Mouse (Mus musculus) heart, embryonic 11.5 days (tissue): ENCODE results near the gene Nfix. TPM values are rescaled to one million over a fixed set of nuclear protein-coding genes. Genes with fewer than 3 reads are reported as not detected.
"Not testable (repeated sequence)": the region's sequence is repeated elsewhere in the genome, so short reads cannot be mapped to it uniquely, and the experiment has no call there.

Experiments
- ATAC-seq: fragments of 200-750 bp; cut with Nextera tagmentation; replicated peaks from 2 replicates; pipeline ENCODE4 v1.8.0; 2017; ENCODE audit warnings: moderate library complexity; ENCODE audit not compliant: insufficient number of reproducible peaks, low FRiP score, low TSS enrichment
- H3K27ac ChIP-seq: fragments of 300-500 bp; sonication (generic); 2 replicates; pipeline ENCODE4 v1.5.1; 2014; ENCODE audit warnings: mild to moderate bottlenecking, low read depth, low read length
- H3K27me3 ChIP-seq: fragments of 300-500 bp; sonication (generic); 2 replicates; pipeline ENCODE4 v1.6.1; 2014; ENCODE audit warnings: mild to moderate bottlenecking, low read length, mixed read lengths; ENCODE audit not compliant: control insufficient read depth, insufficient read depth
- H3K36me3 ChIP-seq: fragments of 300-500 bp; sonication (generic); 2 replicates; pipeline ENCODE4 v1.6.1; 2014; ENCODE audit warnings: mild to moderate bottlenecking, low read length, moderate library complexity, mixed read lengths; ENCODE audit not compliant: control insufficient read depth, insufficient read depth
- H3K4me1 ChIP-seq: fragments of 300-500 bp; sonication (generic); 2 replicates; pipeline ENCODE4 v1.6.1; 2014; ENCODE audit warnings: low read length; ENCODE audit not compliant: control insufficient read depth, insufficient read depth
- H3K4me2 ChIP-seq: fragments of 300-500 bp; sonication (generic); 2 replicates; pipeline ENCODE4 v1.6.1; 2014; ENCODE audit warnings: mild to moderate bottlenecking, moderate library complexity
- H3K4me3 ChIP-seq: fragments of 300-500 bp; sonication (generic); 2 replicates; pipeline ENCODE4 v1.5.1; 2014; ENCODE audit warnings: low read depth, low read length
- H3K9ac ChIP-seq: fragments of 300-500 bp; sonication (generic); 2 replicates; pipeline ENCODE4 v1.6.1; 2014; ENCODE audit warnings: mild to moderate bottlenecking, low read depth, low read length, moderate library complexity
- H3K9me3 ChIP-seq: fragments of 300-500 bp; sonication (generic); replicated peaks from 2 replicates; pipeline ENCODE4 v1.6.1; 2016; ENCODE audit warnings: low read length; ENCODE audit not compliant: control insufficient read depth
- WGBS: fragments of 180-500 bp; shearing (Covaris S2); extraction: QIAGEN DNeasy Blood & Tissue Kit; methylation state at CpG from one replicate; pipeline ENCODE4 v1.1.7; 2014; ENCODE audit not compliant: insufficient replicate concordance; 5-methylcytosine and 5-hydroxymethylcytosine counted together
- polyA plus RNA-seq: library from polyadenylated mRNA; unstranded; fragments of >200 nt; fragmentation: Nextera tagmentation; extraction: Ambion mirVana; gene quantifications from 2 replicates; pipeline ENCODE4 v1.2.1, GENCODE M21; 2014

Nfix gene
- polyA plus RNA-seq, 1 experiment from 2014 or later: 7.6 TPM

- 87% methylated on average over 19 of the region's 19 CpGs for WGBS
- Histone ChIP-seq H3K4me1 (peaks cover 13% of the 10 kb centered on the region), H3K27me3 (no peaks in the 10 kb centered on the region), H3K9me3 (no peaks in the 10 kb centered on the region), H3K9ac (no peak overlapping the region), H3K4me2 (no peak overlapping the region), H3K36me3 (peaks cover 38% of the 10 kb centered on the region), H3K4me3 (no peak overlapping the region), H3K27ac (no peak overlapping the region)
- no peak for ATAC-seq
Measured at GRCm38 (mm10) chr8:84834002-84834865, 34.1 kb upstream of the Nfix start.

GRCm38 (mm10) chr8:84832759-84833742, 32.9 kb upstream of the Nfix start:
- H3K27ac ChIP-seq: peak overlapping the region; percentile 96
- peak overlapping the region; percentile 61 for H3K4me2 ChIP-seq
- H3K27me3 ChIP-seq: no peaks in the 10 kb centered on the region
- peaks cover 32% of the 10 kb centered on the region for H3K36me3 ChIP-seq
- ATAC-seq: no peak
- 58% methylated on average over 10 of the region's 10 CpGs for WGBS
- peaks cover 12% of the 10 kb centered on the region for H3K4me1 ChIP-seq
- peak overlapping the region; percentile 92 for H3K4me3 ChIP-seq
- H3K9me3 ChIP-seq: no peaks in the 10 kb centered on the region
- peak overlapping the region; percentile 99 for H3K9ac ChIP-seq

GRCm38 (mm10) chr8:84832034-84832717, 32.0 kb upstream of the Nfix start:
- Histone ChIP-seq H3K4me3 (peak overlapping the region; percentile 92), H3K27me3 (no peaks in the 10 kb centered on the region), H3K9ac (peak overlapping the region; percentile 99), H3K4me2 (peak overlapping the region; percentile 61), H3K9me3 (no peaks in the 10 kb centered on the region), H3K27ac (peak overlapping the region; percentile 96), H3K36me3 (peaks cover 23% of the 10 kb centered on the region), H3K4me1 (peaks cover 12% of the 10 kb centered on the region)
- WGBS: 1% methylated on average over 59 of the region's 59 CpGs
- ATAC-seq: peak; percentile 75

GRCm38 (mm10) chr8:84831490-84831889, 31.3 kb upstream of the Nfix start, which contains the start of gene Gadd45gip1:
TSS of gene Gadd45gip1 (plus strand) at chr8:84831522.
- 62% methylated on average over 11 of the region's 11 CpGs for WGBS
- ATAC-seq: no peak
- Histone ChIP-seq H3K9ac (peak within 1 kb of the TSS; percentile 99), H3K4me1 (peaks cover 12% of the 10 kb centered on the region), H3K27ac (peak within 1 kb of the TSS; percentile 96), H3K27me3 (no peaks in the 10 kb centered on the region), H3K9me3 (no peaks in the 10 kb centered on the region), H3K4me2 (peak within 1 kb of the TSS; percentile 61), H3K36me3 (peaks cover 16% of the 10 kb centered on the region), H3K4me3 (peak within 1 kb of the TSS; percentile 92)

- not testable (repeated sequence) for ATAC-seq, H3K36me3 ChIP-seq, H3K27ac ChIP-seq, H3K9ac ChIP-seq, H3K27me3 ChIP-seq, H3K4me3 ChIP-seq, H3K9me3 ChIP-seq, H3K4me2 ChIP-seq
- 61% methylated on average over 1 of the region's 2 CpGs for WGBS
- H3K4me1 ChIP-seq: peaks cover 10% of the 10 kb centered on the region
Measured at GRCm38 (mm10) chr8:84826518-84826917, 26.4 kb upstream of the Nfix start.

GRCm38 (mm10) chr8:84825636-84826035, 25.5 kb upstream of the Nfix start:
- Histone ChIP-seq H3K27me3 (no peaks in the 10 kb centered on the region), H3K9me3 (no peaks in the 10 kb centered on the region), H3K36me3 (no peaks in the 10 kb centered on the region), H3K4me2 (no peak overlapping the region), H3K4me3 (no peak overlapping the region), H3K9ac (no peak overlapping the region), H3K4me1 (peaks cover 16% of the 10 kb centered on the region), H3K27ac (no peak overlapping the region)
- WGBS: 50% methylated on average over 4 of the region's 4 CpGs
- no peak for ATAC-seq

GRCm38 (mm10) chr8:84823653-84824052, 23.5 kb upstream of the Nfix start:
- Histone ChIP-seq H3K4me3 (peak overlapping the region; percentile 15; the same call in 1 of the 2 replicates), H3K36me3 (no peaks in the 10 kb centered on the region), H3K4me2 (peak overlapping the region; percentile 52), H3K27ac (no peak overlapping the region), H3K27me3 (no peaks in the 10 kb centered on the region), H3K4me1 (peaks cover 16% of the 10 kb centered on the region), H3K9me3 (no peaks in the 10 kb centered on the region), H3K9ac (no peak overlapping the region)
- ATAC-seq: peak; percentile 33; the same call in 1 of the 2 replicates
- 1% methylated on average over 18 of the region's 18 CpGs for WGBS

GRCm38 (mm10) chr8:84822723-84823122, 22.6 kb upstream of the Nfix start, which contains the start of gene Dand5:
TSS of gene Dand5 (minus strand) at chr8:84822823.
- H3K27ac ChIP-seq: 0 out of 2 replicates have a peak within 1 kb of the TSS, but pooled peaks have one; percentile 5
- 13% methylated on average over 3 of the region's 3 CpGs for WGBS
- H3K4me3 ChIP-seq: peak within 1 kb of the TSS; percentile 15; the same call in 1 of the 2 replicates
- H3K27me3 ChIP-seq: no peaks in the 10 kb centered on the region
- ATAC-seq: no peak
- no peaks in the 10 kb centered on the region for H3K36me3 ChIP-seq
- peak within 1 kb of the TSS; percentile 52 for H3K4me2 ChIP-seq
- H3K4me1 ChIP-seq: peaks cover 16% of the 10 kb centered on the region
- 0 out of 2 replicates have a peak within 1 kb of the TSS, but pooled peaks have one; percentile 34 for H3K9ac ChIP-seq
- H3K9me3 ChIP-seq: no peaks in the 10 kb centered on the region
